Mouse (Mus musculus) MEL (cell line): ENCODE measurements at regions not wholly inside any gene's neighbourhood (a gene's known extent, or its start where the extent isn't known, plus 50 kb on each side); places are given as distances from the start of the nearest gene placed in this dataset.

ENCODE experiments used
- CHD2 ChIP-seq: IDR thresholded peaks from 2 replicates; pipeline ENCODE4 v1.6.1; 2011; ENCODE audit warnings: low read length, improper control_type of control experiment
- CTCF ChIP-seq, 3 experiments: IDR thresholded peaks in 2 of 3; conservative IDR thresholded peaks in 1 of 3; 2 replicates each; pipeline ENCODE4 v1.5.1; 2011 to 2012; ENCODE audit warnings: low read length in 3 of 3, low read depth in 2 of 3, mild to moderate bottlenecking in 2 of 3, improper control_type of control experiment in 1 of 3, inconsistent platforms in 1 of 3, mixed read lengths in 1 of 3, moderate library complexity in 1 of 3; ENCODE audit not compliant: control insufficient read depth in 1 of 3, insufficient read depth in 1 of 3, poor library complexity in 1 of 3, severe bottlenecking in 1 of 3
- GATA1 ChIP-seq: IDR thresholded peaks from 2 replicates; pipeline ENCODE4 v1.6.1; 2011; ENCODE audit warnings: low read depth, low read length, improper control_type of control experiment
- KAT2A ChIP-seq: conservative IDR thresholded peaks from 2 replicates; pipeline ENCODE4 v1.6.1; 2012; ENCODE audit warnings: low read depth, low read length, improper control_type of control experiment, inconsistent platforms
- MAFK ChIP-seq: IDR thresholded peaks from 2 replicates; pipeline ENCODE4 v1.6.1; 2011; ENCODE audit warnings: low read depth, mild to moderate bottlenecking, low read length, improper control_type of control experiment, borderline replicate concordance
- MYB ChIP-seq: IDR thresholded peaks from 2 replicates; pipeline ENCODE4 v1.6.1; 2011; ENCODE audit warnings: mild to moderate bottlenecking, low read depth, low read length, improper control_type of control experiment
- MYC ChIP-seq: IDR thresholded peaks from 2 replicates; pipeline ENCODE4 v1.6.1; 2011; ENCODE audit warnings: low read depth, mild to moderate bottlenecking, low read length, improper control_type of control experiment, moderate library complexity
- POLR2A ChIP-seq, 2 experiments: IDR thresholded peaks; 2 replicates each; pipeline ENCODE4 v1.6.1; 2011 to 2012; ENCODE audit warnings: low read length in 2 of 2, mild to moderate bottlenecking in 2 of 2, control low read depth in 1 of 2, improper control_type of control experiment in 1 of 2, low read depth in 1 of 2, moderate library complexity in 1 of 2; ENCODE audit not compliant: control insufficient read depth in 1 of 2, insufficient read depth in 1 of 2, poor library complexity in 1 of 2
- RCOR1 ChIP-seq: IDR thresholded peaks from 2 replicates; pipeline ENCODE4 v1.6.1; 2012; ENCODE audit warnings: low read depth, mild to moderate bottlenecking, inconsistent platforms, low read length, improper control_type of control experiment
- SMC3 ChIP-seq: IDR thresholded peaks from 2 replicates; pipeline ENCODE4 v1.6.1; 2011; ENCODE audit warnings: low read depth, low read length, improper control_type of control experiment
- UBTF ChIP-seq: IDR thresholded peaks from 2 replicates; pipeline ENCODE4 v1.6.1; 2012; ENCODE audit warnings: low read depth, mild to moderate bottlenecking, inconsistent platforms, low read length, improper control_type of control experiment, moderate library complexity, borderline replicate concordance; ENCODE audit not compliant: insufficient read depth
- ZC3H11A ChIP-seq: IDR thresholded peaks from 2 replicates; pipeline ENCODE4 v1.6.1; 2012; ENCODE audit warnings: low read depth, mild to moderate bottlenecking, inconsistent platforms, low read length, improper control_type of control experiment
- ZMIZ1 ChIP-seq: IDR thresholded peaks from 2 replicates; pipeline ENCODE4 v1.6.1; 2012; ENCODE audit warnings: low read depth, mild to moderate bottlenecking, inconsistent platforms, low read length, improper control_type of control experiment, moderate library complexity

DNA sequence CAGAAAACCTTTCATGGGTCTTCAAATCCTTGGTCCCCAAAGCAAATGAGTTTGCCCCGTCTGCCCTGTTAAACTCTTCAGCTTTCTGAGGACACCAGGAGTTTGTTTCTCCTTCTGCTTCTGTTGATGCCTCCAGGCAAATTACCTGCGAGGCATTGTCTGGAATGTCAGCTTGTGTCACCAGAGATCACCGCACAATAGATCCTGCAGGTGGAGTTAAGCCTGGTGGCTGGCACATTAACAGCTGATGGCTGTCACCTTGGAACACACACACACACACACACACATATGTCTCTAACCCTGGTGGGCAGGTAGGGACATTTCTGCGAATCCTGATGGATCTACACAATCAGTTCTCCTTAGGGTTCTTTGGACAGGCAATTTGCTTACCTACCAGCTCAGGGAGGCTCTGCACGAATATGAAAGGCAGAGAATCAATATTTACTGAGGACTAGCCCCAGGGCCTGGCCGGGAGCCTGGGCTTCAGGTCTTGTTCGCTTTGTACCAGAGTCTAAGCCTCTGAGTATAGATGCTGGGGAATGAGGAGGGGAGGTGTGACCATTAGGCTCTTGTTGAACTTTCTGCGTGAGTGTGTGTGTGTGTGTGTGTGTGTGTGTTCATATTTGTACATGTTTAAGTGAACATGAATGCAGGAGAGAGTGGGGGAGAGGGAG lies 143.4 kb downstream of the Inhbb start:
- TF ChIP-seq MAFK (no peak), POLR2A (IDR thresholded peaks at IDR 0.05; ENCODE audit: control insufficient read depth in 1 of 2, insufficient read depth in 1 of 2, low read depth in 1 of 2, low read length in 2 of 2, poor library complexity in 1 of 2) (no peak), CTCF (IDR thresholded peaks at IDR 0.05 in 2 of 3, conservative IDR thresholded peaks at IDR 0.05 in 1 of 3; ENCODE audit: control insufficient read depth in 1 of 3, insufficient read depth in 1 of 3, low read depth in 2 of 3, low read length in 3 of 3, poor library complexity in 1 of 3, severe bottlenecking in 1 of 3) (no peak), UBTF (no peak), GATA1 (no peak), KAT2A (no peak), ZMIZ1 (no peak), MYB (no peak), MYC (no peak), SMC3 (no peak), ZC3H11A (no peak), RCOR1 (no peak), CHD2 (no peak)
